Mouse (Mus musculus) lung, postnatal 0 days (tissue): ENCODE measurements around the gene Cyb561d1. TPM values are rescaled to one million over a fixed set of nuclear protein-coding genes. Genes with fewer than 3 reads are reported as not detected.
A peak's percentile ranks its signal among the peaks of the same experiment; 100 is the strongest.
"Not testable (repeated sequence)": the region's sequence is repeated elsewhere in the genome, so short reads cannot be mapped to it uniquely, and the experiment has no call there.

Source experiments
- ATAC-seq: fragments of 200-750 bp; cut with Nextera tagmentation; 2 replicates; pipeline ENCODE4 v1.8.0; 2017; ENCODE audit warnings: moderate library complexity
- DNase-seq: peaks from one replicate; pipeline ENCODE4 v3.0.0-alpha.2; 2016; ENCODE audit warnings: low spot score
- H3K27ac ChIP-seq: fragments of 300-500 bp; sonication (generic); 2 replicates; pipeline ENCODE4 v1.5.1; 2014; ENCODE audit warnings: antibody characterized with exemption, mild to moderate bottlenecking, low read length, mixed read lengths
- H3K27me3 ChIP-seq: fragments of 300-500 bp; sonication (generic); replicated peaks from 2 replicates; pipeline ENCODE4 v1.6.1; 2014; ENCODE audit warnings: low read length, mixed read lengths; ENCODE audit not compliant: insufficient read depth
- H3K36me3 ChIP-seq: fragments of 300-500 bp; sonication (generic); 2 replicates; pipeline ENCODE4 v1.6.1; 2014; ENCODE audit warnings: low read length, mixed read lengths; ENCODE audit not compliant: insufficient read depth
- H3K4me1 ChIP-seq: fragments of 300-500 bp; sonication (generic); 2 replicates; pipeline ENCODE4 v1.6.1; 2014; ENCODE audit warnings: antibody characterized with exemption, low read depth, low read length, mixed read lengths; ENCODE audit not compliant: insufficient read depth
- H3K4me2 ChIP-seq: fragments of 300-500 bp; sonication (generic); replicated peaks from 2 replicates; pipeline ENCODE4 v1.6.1; 2014; ENCODE audit warnings: low read depth, mild to moderate bottlenecking, low read length, moderate library complexity, mixed read lengths
- H3K4me3 ChIP-seq: fragments of 300-500 bp; sonication (generic); 2 replicates; pipeline ENCODE4 v1.5.1; 2014; ENCODE audit warnings: low read depth, low read length
- H3K9ac ChIP-seq: fragments of 300-500 bp; sonication (generic); replicated peaks from 2 replicates; pipeline ENCODE4 v1.6.1; 2014; ENCODE audit warnings: low read depth, mild to moderate bottlenecking
- H3K9me3 ChIP-seq: fragments of 300-500 bp; sonication (generic); 2 replicates; pipeline ENCODE4 v1.6.1; 2016; ENCODE audit warnings: low read length, mixed read lengths
- CTCF ChIP-seq: IDR thresholded peaks from 2 replicates; pipeline ENCODE4 v1.5.1; 2016; ENCODE audit warnings: antibody characterized with exemption, mild to moderate bottlenecking
- EP300 ChIP-seq: IDR thresholded peaks from 2 replicates; pipeline ENCODE4 v1.6.1; 2016; ENCODE audit warnings: antibody characterized with exemption, mild to moderate bottlenecking, control low read depth
- WGBS: fragments of 180-500 bp; shearing (Covaris S2); extraction: QIAGEN DNeasy Blood & Tissue Kit; methylation state at CpG from one replicate; pipeline ENCODE4 v1.1.7; 2014; 5-methylcytosine and 5-hydroxymethylcytosine counted together
- polyA plus RNA-seq: library from polyadenylated mRNA; unstranded; fragments of >200 nt; fragmentation: Nextera tagmentation; extraction: Ambion mirVana; gene quantifications from 2 replicates; pipeline ENCODE4 v1.2.1, GENCODE M21; 2015

Gene Cyb561d1
- polyA plus RNA-seq, result 4.8 and 4.9 TPM in 2 replicates

DNA sequence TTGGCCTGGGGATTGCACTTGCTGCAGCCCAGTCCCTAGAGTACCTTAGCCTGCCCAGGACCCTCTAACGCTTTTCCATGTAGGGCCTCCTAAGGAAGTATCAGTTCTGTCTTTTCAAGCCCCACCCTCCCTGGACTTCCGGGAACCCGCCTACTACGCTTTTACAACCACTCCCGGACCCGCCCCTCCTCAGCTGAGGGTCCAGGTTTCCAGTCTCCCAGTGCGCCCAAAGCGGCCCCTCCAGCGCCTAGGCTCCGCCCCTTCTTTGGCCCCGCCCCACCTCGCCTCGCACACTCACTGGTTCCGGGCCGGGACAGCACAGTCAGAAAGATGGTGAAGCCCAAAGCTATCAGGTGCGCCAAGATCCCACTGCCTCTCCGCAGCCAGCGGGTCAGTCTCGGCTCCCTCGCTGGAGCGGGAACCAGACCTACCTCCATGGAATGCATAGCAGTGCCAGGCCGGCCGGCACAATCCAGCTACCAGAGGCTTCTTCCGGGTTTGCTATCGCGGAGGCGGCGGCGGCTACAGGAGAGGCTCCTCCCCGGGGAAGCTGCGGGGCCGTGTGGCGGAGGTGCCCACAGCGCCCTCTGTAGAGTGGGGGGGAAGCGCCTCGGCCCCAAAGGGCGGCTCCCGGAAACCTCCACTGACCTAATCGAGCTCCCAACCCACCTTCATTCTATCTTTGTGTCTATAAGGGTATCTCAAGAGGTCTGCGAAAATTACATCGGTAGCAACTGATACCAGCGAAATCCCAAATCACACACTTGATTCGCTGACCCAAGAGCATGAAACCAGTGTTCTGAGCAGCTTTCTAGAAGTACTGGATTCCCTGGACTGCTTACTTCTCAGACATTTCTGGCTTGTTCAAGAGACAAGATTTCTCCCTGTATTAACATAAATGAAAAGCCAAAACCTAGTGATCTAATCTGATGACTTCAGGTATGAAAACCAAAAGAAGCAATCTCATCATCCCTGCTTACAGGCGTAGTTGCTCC lies at the start of gene Cyb561d1:
Gene Cyb561d1, minus strand, starts transcription at position 884 of the 995 bp plus-strand sequence.
- peak within 1 kb of the TSS; percentile 64 for H3K4me2 ChIP-seq
- WGBS, result 3% methylated on average over 43 of the region's 44 CpGs

DNA sequence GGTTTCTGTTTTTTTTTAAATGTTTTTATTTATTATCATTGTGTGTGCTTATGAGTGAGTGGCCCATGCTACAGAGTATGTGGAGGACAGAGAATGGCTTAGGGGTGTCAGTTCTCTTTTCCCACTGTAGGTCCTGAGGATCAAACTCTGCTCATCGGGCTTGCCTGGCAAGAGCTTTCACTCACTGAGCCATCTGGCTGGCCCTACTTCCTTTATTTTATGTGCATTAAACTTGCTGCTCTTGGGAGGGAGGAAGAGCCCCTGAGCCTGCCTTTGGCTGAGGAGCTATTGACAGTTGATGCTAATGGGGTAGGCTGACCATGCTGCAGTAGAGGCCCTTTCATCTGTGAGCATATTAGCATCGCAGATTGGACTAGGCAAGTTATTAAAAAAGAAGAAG lies 45.8 kb upstream of the Cyb561d1 start:
- H3K4me1 ChIP-seq, result no peaks in the 10 kb centered on the region
- H3K9ac ChIP-seq, result no peak overlapping the region
- no peak overlapping the region for H3K4me3 ChIP-seq
- H3K27ac ChIP-seq, result no peak overlapping the region
- H3K27me3 ChIP-seq, result no peaks in the 10 kb centered on the region
- ATAC-seq (no peak), DNase-seq (no peak)
- 68% methylated on average over 2 of the region's 2 CpGs for WGBS
- H3K36me3 ChIP-seq, result no peaks in the 10 kb centered on the region
- no peak overlapping the region for H3K4me2 ChIP-seq
- no peaks in the 10 kb centered on the region for H3K9me3 ChIP-seq
- TF ChIP-seq EP300, result no peak
- no peak for TF ChIP-seq CTCF

More for the DNA sequence above, at the start of gene Cyb561d1:
- peak within 1 kb of the TSS; percentile 93 for H3K27ac ChIP-seq
- TF ChIP-seq EP300, result no peak
- peak; percentile 80 for TF ChIP-seq CTCF
- H3K36me3 ChIP-seq, result no peaks in the 10 kb centered on the region
- peak within 1 kb of the TSS; percentile 56 for H3K9ac ChIP-seq
- no peaks in the 10 kb centered on the region for H3K27me3 ChIP-seq
- H3K9me3 ChIP-seq, result no peaks in the 10 kb centered on the region
- H3K4me3 ChIP-seq, result peak within 1 kb of the TSS; percentile 75
- H3K4me1 ChIP-seq, result peaks cover 18% of the 10 kb centered on the region; the same call in 1 of the 2 replicates
- DNase-seq, result peak; percentile 96
- peak; percentile 95 for ATAC-seq

DNA sequence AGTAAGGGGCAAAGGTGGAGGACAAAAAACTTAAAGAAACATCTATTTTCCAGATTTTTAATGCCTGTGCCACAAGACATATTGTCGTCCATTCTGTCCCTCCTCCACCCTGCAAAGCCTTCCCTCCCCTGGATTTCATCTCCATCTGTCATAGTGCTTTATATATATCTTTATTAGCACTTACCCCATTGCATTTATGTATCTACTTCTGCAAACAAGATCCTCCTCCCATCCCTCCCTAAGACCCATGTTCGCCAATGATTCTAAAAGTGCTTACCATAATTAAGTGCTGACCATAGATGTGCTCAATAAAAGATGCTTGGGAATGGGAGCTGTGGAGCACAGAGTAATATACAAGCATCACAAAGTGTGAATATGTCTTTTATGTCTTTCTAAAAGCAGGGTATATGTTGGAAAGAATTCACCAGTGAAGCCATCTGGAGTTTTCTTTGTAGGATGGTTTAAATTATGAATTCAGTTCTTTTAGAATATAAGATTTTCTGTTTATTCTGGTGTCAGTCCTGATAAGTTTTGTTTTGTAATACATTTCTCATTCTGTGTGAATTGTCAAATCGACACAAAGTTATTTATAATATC lies 40.3 kb upstream of the Cyb561d1 start:
- ATAC-seq (no peak), DNase-seq (no peak)
- Histone ChIP-seq H3K4me2 (no peak overlapping the region), H3K27me3 (no peaks in the 10 kb centered on the region), H3K4me1 (no peaks in the 10 kb centered on the region), H3K36me3 (no peaks in the 10 kb centered on the region), H3K27ac (no peak overlapping the region), H3K4me3 (no peak overlapping the region), H3K9ac (no peak overlapping the region), H3K9me3 (no peaks in the 10 kb centered on the region)
- WGBS, result 84% methylated on average over 3 of the region's 3 CpGs
- TF ChIP-seq CTCF, result no peak
- TF ChIP-seq EP300, result no peak

DNA sequence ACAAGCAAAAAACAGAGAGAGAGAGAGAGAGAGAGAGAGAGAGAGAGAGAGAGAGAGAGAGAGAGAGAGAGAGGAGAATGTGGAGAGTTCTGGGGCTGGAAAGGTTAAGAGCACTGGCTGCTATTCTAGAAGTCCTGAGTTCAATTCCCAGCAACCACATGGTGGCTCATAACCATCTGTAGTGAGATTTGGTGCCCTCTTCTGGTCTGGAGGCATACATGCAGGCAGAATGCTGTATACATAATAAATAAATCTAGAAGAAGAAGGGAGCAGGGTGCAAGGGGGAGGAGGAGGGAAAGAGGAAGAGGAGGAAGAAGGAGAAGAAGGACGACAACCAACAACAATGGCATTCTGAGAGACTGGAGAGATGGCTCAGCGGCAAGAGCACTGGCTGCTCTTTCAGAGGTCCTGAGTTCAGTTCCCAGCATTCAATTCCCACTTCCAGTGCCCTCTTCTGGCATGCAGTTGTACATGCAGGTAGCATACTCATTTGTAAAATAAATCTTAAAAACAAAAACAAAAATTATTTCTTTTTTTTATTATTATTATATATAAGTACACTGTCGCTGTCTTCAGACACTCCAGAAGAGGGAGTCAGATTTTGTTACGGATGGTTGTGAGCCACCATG lies 36.6 kb upstream of the Cyb561d1 start:
- WGBS, result 82% methylated on average over 4 of the region's 4 CpGs
- not testable (repeated sequence) for H3K4me1 ChIP-seq, H3K4me3 ChIP-seq, H3K9ac ChIP-seq, H3K36me3 ChIP-seq, DNase-seq, H3K9me3 ChIP-seq, H3K27ac ChIP-seq, H3K27me3 ChIP-seq, H3K4me2 ChIP-seq, ATAC-seq

DNA sequence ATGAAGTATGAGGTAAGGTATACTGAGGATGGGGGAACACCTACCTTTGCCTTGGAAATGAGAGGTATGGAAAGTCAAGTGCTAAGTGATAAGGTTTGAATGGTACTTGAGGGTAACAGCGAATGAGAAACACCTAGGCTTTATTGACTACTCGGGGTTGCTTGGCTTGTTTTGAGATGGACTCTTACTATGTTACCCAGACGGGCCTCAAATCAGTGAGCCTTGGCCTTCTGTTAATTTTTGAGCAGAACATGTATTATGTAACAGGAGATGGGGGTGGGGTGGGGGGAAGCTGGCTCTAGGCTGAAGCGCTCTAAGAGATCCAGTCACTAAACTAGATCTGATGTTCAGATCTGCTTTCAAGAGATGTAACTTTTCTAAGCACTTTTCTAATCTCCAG lies 30.6 kb upstream of the Cyb561d1 start:
- TF ChIP-seq CTCF (no peak), EP300 (no peak)
- H3K4me2 ChIP-seq, result no peak overlapping the region
- H3K36me3 ChIP-seq, result no peaks in the 10 kb centered on the region
- no peaks in the 10 kb centered on the region for H3K4me1 ChIP-seq
- H3K9ac ChIP-seq, result no peak overlapping the region
- peaks cover under 1% of the 10 kb centered on the region; the same call in 1 of the 2 replicates for H3K27me3 ChIP-seq
- no peak overlapping the region for H3K27ac ChIP-seq
- no peak for ATAC-seq
- no peak overlapping the region for H3K4me3 ChIP-seq
- 54% methylated on average over 4 of the region's 4 CpGs for WGBS
- no peak for DNase-seq
- no peaks in the 10 kb centered on the region for H3K9me3 ChIP-seq

DNA sequence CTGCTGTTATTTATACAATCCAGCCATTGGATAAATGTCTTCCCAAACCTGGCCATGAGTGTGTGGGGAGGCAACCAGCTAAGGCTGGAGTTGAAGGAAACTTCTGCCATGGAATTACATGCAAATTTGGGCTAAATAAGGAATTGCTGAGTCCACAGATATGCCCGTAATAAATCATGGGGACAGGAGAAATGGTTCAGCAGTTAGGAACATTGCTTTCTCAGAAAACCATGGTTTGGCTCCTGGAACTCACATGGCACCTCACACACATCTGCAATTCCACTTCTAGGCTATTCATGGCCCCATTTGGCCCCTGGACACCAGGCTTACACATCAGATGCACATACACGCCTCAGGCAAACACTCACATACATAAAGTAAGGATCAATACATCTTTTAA lies 26.5 kb upstream of the Cyb561d1 start:
- no peak overlapping the region for H3K4me2 ChIP-seq
- no peaks in the 10 kb centered on the region for H3K36me3 ChIP-seq
- DNase-seq, result no peak
- H3K27ac ChIP-seq, result no peak overlapping the region
- TF ChIP-seq CTCF (no peak), EP300 (no peak)
- H3K9me3 ChIP-seq, result no peaks in the 10 kb centered on the region
- 73% methylated on average over 2 of the region's 2 CpGs for WGBS
- ATAC-seq, result no peak
- no peak overlapping the region for H3K4me3 ChIP-seq
- no peak overlapping the region for H3K9ac ChIP-seq
- H3K4me1 ChIP-seq, result no peaks in the 10 kb centered on the region
- H3K27me3 ChIP-seq, result peaks cover 16% of the 10 kb centered on the region
